Mouse (Mus musculus): ENCODE data around the gene Megf6.

- TF ChIP-seq CTCF (IDR thresholded peaks at IDR 0.05; ENCODE audit: borderline replicate concordance, control insufficient read depth, extremely low read depth, insufficient read depth, low read length, poor library complexity) (no peak), POLR2A (IDR thresholded peaks at IDR 0.05; ENCODE audit: control insufficient read depth, extremely low read depth, insufficient read depth, low read length, poor library complexity) (no peak)
These were observed 129.2 kb downstream of the Megf6 start for GRCm38 (mm10) chr4:154299541-154300271.
